Mouse (Mus musculus): ENCODE measurements around the gene Dmbt1. TPM values are rescaled to one million over a fixed set of nuclear protein-coding genes. Genes with fewer than 3 reads are reported as not detected.

The Dmbt1 gene
- not detected for polyA plus RNA-seq (2015; fragmentation: Illumina TruSeq; extraction: RNeasy Lipid Tissue Mini Kit (QIAGEN cat#74804); ENCODE audit: low read depth, low replicate concordance)

DNA sequence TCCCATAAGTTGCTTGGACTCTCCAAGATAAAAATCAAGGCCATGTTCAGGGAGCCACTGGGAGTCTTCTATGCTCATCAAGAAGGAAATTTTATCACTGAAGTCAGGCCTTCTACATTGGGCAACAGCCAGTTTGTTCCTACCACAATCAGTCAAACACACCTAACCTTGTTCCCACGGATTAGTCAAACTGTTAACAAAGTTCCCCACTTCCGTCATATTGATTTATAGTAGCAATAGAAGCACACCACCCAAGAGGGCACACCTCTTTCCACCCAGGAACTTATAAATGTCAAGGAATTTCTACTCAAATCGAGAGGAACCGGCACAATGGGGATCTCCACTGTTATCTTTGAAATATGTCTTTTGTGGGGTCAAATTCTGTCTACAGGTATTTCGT is at the start of gene Dmbt1:
Gene Dmbt1, plus strand, starts transcription at position 299 of the 400 bp plus-strand sequence.

DNA sequence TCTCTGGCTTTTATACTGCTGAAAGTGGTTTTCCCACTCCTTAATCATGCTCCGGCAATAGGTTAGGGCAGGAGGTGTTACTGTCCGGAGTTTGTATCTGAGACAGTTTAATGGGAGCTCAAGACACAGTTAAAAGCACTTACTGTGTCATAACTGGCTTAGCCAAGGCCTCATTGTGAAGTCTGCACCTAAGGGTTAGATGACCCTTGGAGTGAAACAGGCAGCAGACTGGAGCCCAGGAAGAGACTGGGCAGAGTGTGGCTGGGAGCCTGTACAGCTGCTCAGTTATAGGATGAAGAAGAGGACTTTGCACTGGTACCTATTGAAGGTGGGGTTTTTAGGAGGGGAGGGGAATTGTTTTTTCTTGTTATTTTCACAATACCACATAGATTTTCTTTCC is 114.4 kb downstream of the Dmbt1 start, which contains the start of gene 4933402N03Rik:
Gene 4933402N03Rik, minus strand, starts transcription at position 101 of the 400 bp plus-strand sequence.

Other genes with a start within 250 kb of the Dmbt1 start
- 81.4 TPM for gene Plekha1, start 166.3 kb upstream of the Dmbt1 start, polyA plus RNA-seq (2015; fragmentation: Illumina TruSeq; extraction: RNeasy Lipid Tissue Mini Kit (QIAGEN cat#74804); ENCODE audit: low read depth, low replicate concordance)
- 177 TPM for gene Htra1, start 95.9 kb upstream of the Dmbt1 start, polyA plus RNA-seq (2015; fragmentation: Illumina TruSeq; extraction: RNeasy Lipid Tissue Mini Kit (QIAGEN cat#74804); ENCODE audit: low read depth, low replicate concordance)
- gene 4933402N03Rik, start 114.3 kb downstream of the Dmbt1 start, polyA plus RNA-seq (2015; fragmentation: Illumina TruSeq; extraction: RNeasy Lipid Tissue Mini Kit (QIAGEN cat#74804); ENCODE audit: low read depth, low replicate concordance) = not detected
- not detected for gene 5430419D17Rik, start 142.3 kb downstream of the Dmbt1 start, polyA plus RNA-seq (2015; fragmentation: Illumina TruSeq; extraction: RNeasy Lipid Tissue Mini Kit (QIAGEN cat#74804); ENCODE audit: low read depth, low replicate concordance)